Mouse (Mus musculus) liver, embryonic 13.5 days (tissue): ENCODE results near the gene Jarid2. TPM values are rescaled to one million over a fixed set of nuclear protein-coding genes. Genes with fewer than 3 reads are reported as not detected.

Experiments
- ATAC-seq: fragments of 200-750 bp; cut with Nextera tagmentation; 2 replicates; pipeline ENCODE4 v1.8.0; 2017; ENCODE audit warnings: low read depth, mild to moderate bottlenecking, moderate number of reproducible peaks, moderate library complexity
- DNase-seq: peaks from one replicate; pipeline ENCODE4 v3.0.0; 2022
- H3K27ac ChIP-seq: fragments of 300-500 bp; sonication (generic); 2 replicates; pipeline ENCODE4 v1.5.1; 2015; ENCODE audit warnings: moderate library complexity, mild to moderate bottlenecking, inconsistent platforms
- H3K27me3 ChIP-seq: fragments of 300-500 bp; sonication (generic); 2 replicates; pipeline ENCODE4 v1.6.1; 2015; ENCODE audit warnings: mild to moderate bottlenecking, inconsistent platforms
- H3K36me3 ChIP-seq: fragments of 300-500 bp; sonication (generic); 2 replicates; pipeline ENCODE4 v1.6.1; 2015; ENCODE audit warnings: mild to moderate bottlenecking, inconsistent platforms
- H3K4me1 ChIP-seq: fragments of 300-500 bp; sonication (generic); replicated peaks from 2 replicates; pipeline ENCODE4 v1.6.1; 2015; ENCODE audit warnings: inconsistent platforms
- H3K4me2 ChIP-seq: fragments of 300-500 bp; sonication (generic); 2 replicates; pipeline ENCODE4 v1.6.1; 2015; ENCODE audit warnings: inconsistent platforms, mild to moderate bottlenecking, moderate library complexity
- H3K4me3 ChIP-seq: fragments of 300-500 bp; sonication (generic); replicated peaks from 2 replicates; pipeline ENCODE4 v1.5.1; 2015; ENCODE audit warnings: mild to moderate bottlenecking, inconsistent platforms
- H3K9ac ChIP-seq: fragments of 300-500 bp; sonication (generic); 2 replicates; pipeline ENCODE4 v1.6.1; 2015; ENCODE audit warnings: mild to moderate bottlenecking, inconsistent platforms
- H3K9me3 ChIP-seq: fragments of 300-500 bp; sonication (generic); replicated peaks from 2 replicates; pipeline ENCODE4 v1.6.1; 2016; ENCODE audit warnings: inconsistent platforms
- WGBS: fragments of 180-500 bp; shearing (Covaris S2); methylation state at CpG from one replicate; pipeline ENCODE4 v1.1.7; 2015; ENCODE audit not compliant: insufficient replicate concordance; 5-methylcytosine and 5-hydroxymethylcytosine counted together
- polyA plus RNA-seq: library from polyadenylated mRNA; unstranded; fragments of >200 nt; fragmentation: Nextera tagmentation; extraction: Ambion mirVana; gene quantifications from 2 replicates; pipeline ENCODE4 v1.2.1, GENCODE M21; 2015

Gene Jarid2
- polyA plus RNA-seq, 1 experiment from 2014 or later = 8.0 TPM

DNA sequence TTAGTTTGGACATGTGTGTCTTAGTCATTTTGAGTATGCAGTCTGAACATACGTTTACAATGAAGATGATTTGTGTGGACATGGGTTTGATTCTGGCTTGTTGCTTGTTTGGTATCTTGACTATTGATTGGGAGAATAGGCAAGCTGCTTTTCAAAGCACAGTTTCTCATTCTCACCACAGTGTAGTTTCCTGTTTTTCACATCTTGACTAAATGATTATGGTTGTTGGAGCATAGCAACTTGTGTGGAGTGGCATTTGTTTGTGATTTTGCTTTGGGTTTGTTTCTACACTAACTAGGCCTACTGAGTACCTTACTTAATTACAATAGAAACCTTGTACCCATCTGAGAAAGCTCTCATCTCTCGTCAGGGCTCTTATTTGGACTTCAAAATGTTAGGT is 81.7 kb downstream of the Jarid2 start:
- Histone ChIP-seq H3K4me2 (no peak overlapping the region), H3K27me3 (no peaks in the 10 kb centered on the region), H3K9ac (no peak overlapping the region), H3K27ac (no peak overlapping the region), H3K9me3 (no peaks in the 10 kb centered on the region), H3K4me3 (no peak overlapping the region), H3K4me1 (peaks cover 10% of the 10 kb centered on the region; the same call in 1 of the 2 replicates), H3K36me3 (no peaks in the 10 kb centered on the region)
- DNase-seq = no peak
- WGBS = 53% methylated on average over 2 of the region's 2 CpGs
- no peak for ATAC-seq

DNA sequence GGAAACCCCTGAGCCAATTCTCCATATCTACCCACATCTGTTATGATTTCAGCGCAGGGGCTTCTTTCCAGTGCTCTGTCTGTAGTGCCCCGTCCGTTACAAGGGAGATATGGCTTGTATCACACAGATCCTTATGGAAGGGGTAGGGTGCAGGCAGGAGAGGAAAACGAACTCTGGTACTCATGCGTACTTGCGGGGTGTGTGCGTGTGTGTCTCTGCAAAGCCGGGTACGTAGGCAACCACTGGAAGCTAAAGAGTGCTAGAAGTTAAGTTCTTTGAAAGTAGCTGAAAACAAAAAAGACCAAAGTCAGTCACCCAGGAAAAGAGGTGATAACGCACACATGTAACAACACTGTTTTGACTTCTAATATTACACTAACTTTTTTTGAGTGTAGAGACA is 82.3 kb downstream of the Jarid2 start:
- ATAC-seq = no peak
- H3K36me3 ChIP-seq = no peaks in the 10 kb centered on the region

DNA sequence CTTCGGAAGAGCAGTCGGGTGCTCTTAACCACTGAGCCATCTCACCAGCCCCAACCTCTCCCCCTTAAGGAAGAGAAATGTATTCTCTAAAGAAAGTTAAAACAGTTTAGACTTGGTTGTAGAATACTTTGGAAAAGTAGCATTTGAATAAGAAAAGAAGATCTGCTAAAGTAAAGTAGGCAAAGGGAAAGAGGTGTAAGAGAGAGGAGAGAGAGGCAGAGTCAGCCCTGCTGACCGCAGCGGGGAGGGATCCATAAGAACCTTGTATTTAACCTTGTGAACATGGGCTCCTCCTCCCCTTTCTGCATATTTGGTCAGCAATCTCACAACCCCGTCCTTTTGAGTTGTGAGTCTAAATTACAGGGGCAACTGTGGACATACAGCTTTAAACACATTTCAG is 83.1 kb downstream of the Jarid2 start:
- no peaks in the 10 kb centered on the region for H3K36me3 ChIP-seq
- H3K4me1 ChIP-seq = 0 out of 2 replicates have a peak, but pooled peaks cover 6% of the 10 kb centered on the region
- no peak overlapping the region for H3K9ac ChIP-seq
- no peaks in the 10 kb centered on the region for H3K9me3 ChIP-seq
- no peak for ATAC-seq
- no peak overlapping the region for H3K4me3 ChIP-seq
- no peak for DNase-seq
- 75% methylated on average over 5 of the region's 5 CpGs for WGBS
- no peak overlapping the region for H3K27ac ChIP-seq
- no peak overlapping the region for H3K4me2 ChIP-seq
- H3K27me3 ChIP-seq = no peaks in the 10 kb centered on the region

More for the DNA sequence above, 82.3 kb downstream of the Jarid2 start:
- Histone ChIP-seq H3K9ac (no peak overlapping the region), H3K4me2 (no peak overlapping the region), H3K4me1 (peaks cover 10% of the 10 kb centered on the region; the same call in 1 of the 2 replicates), H3K27ac (no peak overlapping the region), H3K27me3 (no peaks in the 10 kb centered on the region), H3K9me3 (no peaks in the 10 kb centered on the region), H3K4me3 (no peak overlapping the region)
- DNase-seq = no peak
- WGBS = 61% methylated on average over 10 of the region's 10 CpGs

DNA sequence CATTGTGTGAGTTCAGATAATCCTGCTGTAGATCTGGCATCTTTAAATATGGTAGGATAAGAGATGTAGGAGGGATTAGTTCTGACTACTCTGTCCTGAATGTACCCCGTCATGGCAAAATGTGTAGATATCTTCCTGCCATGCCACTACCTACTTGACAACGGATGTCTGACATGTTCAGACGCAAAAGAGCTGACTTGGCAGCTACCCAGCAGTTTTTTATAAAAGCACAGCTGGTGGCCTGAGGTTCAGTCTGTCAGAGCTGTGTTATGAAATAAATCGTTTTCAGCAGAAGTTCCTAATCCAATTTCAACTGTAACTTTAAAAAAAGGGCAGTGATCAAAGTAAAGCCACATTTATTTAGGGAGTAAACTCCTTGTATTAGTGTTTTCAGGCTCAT is 90.1 kb downstream of the Jarid2 start:
- Histone ChIP-seq H3K9me3 (no peaks in the 10 kb centered on the region), H3K4me1 (peaks cover 16% of the 10 kb centered on the region; the same call in 1 of the 2 replicates), H3K4me2 (no peak overlapping the region), H3K27me3 (no peaks in the 10 kb centered on the region), H3K4me3 (no peak overlapping the region), H3K9ac (no peak overlapping the region), H3K36me3 (no peaks in the 10 kb centered on the region), H3K27ac (no peak overlapping the region)
- ATAC-seq (no peak), DNase-seq (no peak)
- 39% methylated on average over 4 of the region's 4 CpGs for WGBS

DNA sequence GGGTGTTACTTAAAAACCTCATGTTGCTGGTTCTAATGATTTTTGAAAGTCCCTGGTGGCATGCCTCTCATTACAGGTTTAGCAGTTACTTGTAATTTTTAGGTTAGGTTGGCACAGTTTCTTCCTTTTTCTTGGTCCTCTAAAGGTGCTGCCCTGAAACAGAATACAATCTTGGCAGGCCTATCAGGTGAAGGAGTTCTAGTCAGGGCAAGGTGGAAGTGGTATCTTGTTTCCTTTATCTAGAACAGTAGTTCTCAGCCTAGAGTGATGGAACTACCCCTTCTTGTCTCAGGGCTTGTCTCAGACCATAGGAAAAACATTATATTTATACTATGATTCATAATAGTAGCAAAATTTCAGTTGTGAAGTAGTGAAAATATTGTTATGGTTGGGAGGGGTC is 93.3 kb downstream of the Jarid2 start:
- Histone ChIP-seq H3K27ac (no peak overlapping the region), H3K36me3 (no peaks in the 10 kb centered on the region), H3K9me3 (no peaks in the 10 kb centered on the region), H3K4me2 (no peak overlapping the region), H3K27me3 (no peaks in the 10 kb centered on the region), H3K9ac (no peak overlapping the region), H3K4me1 (peaks cover 14% of the 10 kb centered on the region; the same call in 1 of the 2 replicates), H3K4me3 (no peak overlapping the region)
- DNase-seq = no peak
- no peak for ATAC-seq

DNA sequence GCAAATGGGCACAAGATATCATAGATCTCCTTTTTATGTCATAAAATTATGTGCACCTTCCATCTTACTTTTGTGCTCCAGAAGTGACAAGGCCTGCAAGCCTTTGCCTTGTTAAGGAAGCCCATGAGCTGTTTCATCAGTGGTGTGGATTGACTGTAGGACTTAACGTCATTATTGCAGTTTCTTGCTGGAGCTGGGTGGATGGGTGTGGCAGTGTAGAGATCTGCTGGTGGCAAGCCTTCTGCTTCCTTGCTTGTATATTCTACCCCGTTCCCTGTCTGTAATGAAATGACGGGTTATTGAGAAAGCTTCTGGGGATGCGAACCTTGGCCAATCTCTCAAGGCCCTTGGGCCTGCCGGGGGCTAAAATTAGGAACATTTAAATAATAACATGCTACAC is 99.6 kb downstream of the Jarid2 start:
- Histone ChIP-seq H3K9ac (no peak overlapping the region), H3K27ac (no peak overlapping the region), H3K9me3 (no peaks in the 10 kb centered on the region), H3K4me2 (no peak overlapping the region), H3K36me3 (no peaks in the 10 kb centered on the region), H3K27me3 (no peaks in the 10 kb centered on the region), H3K4me3 (no peak overlapping the region), H3K4me1 (no peaks in the 10 kb centered on the region)
- WGBS = 74% methylated on average over 5 of the region's 5 CpGs
- DNase-seq = no peak
- no peak for ATAC-seq

DNA sequence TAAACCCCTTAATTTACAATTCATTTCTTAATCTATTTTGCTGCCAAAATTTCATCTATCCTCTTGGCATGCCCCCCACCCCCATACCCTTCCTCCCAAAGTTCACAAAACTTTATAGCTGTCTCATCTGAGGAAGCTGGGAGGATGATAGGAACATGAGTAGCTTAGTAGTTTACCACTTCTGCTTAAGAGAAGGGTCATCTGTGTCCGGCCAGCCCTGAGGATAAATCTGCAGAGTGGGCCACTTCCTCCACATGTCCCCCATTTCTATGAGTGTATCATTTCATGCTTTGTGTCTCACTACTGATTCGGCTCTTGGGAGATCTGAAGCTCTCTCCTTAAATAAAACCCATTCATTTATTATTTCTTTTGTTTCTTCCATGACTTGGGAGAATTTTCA is 102.8 kb downstream of the Jarid2 start:
- Histone ChIP-seq H3K27ac (no peak overlapping the region), H3K27me3 (no peaks in the 10 kb centered on the region), H3K4me1 (no peaks in the 10 kb centered on the region), H3K36me3 (no peaks in the 10 kb centered on the region; the same call in 1 of the 2 replicates), H3K4me2 (no peak overlapping the region), H3K9ac (no peak overlapping the region), H3K4me3 (no peak overlapping the region), H3K9me3 (no peaks in the 10 kb centered on the region)
- DNase-seq = no peak
- ATAC-seq = no peak
- 49% methylated on average over 2 of the region's 2 CpGs for WGBS

DNA sequence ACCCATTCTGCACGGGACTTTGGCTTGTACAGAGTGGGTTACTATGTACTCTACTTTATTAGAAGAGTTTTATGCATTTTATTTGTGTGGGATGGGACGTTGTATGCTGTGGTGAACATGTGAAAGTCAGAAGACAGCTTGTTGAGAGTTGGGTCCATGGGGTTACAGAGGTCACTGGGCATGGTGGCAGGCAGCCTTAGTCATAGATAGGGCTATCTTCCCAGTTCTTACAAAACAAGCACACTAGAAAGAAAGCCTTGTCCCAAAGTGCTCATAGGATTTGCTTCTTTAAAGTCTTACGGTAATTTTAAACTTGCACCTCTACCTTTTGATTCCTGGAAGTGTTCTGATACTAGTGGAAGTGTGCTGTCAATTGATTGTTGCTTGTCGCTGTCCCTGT is 103.6 kb downstream of the Jarid2 start:
- Histone ChIP-seq H3K36me3 (no peaks in the 10 kb centered on the region; the same call in 1 of the 2 replicates), H3K4me1 (no peaks in the 10 kb centered on the region), H3K27ac (no peak overlapping the region), H3K9ac (no peak overlapping the region), H3K4me3 (no peak overlapping the region), H3K4me2 (no peak overlapping the region), H3K27me3 (no peaks in the 10 kb centered on the region), H3K9me3 (no peaks in the 10 kb centered on the region)
- DNase-seq = no peak
- 71% methylated on average over 4 of the region's 4 CpGs for WGBS
- no peak for ATAC-seq

DNA sequence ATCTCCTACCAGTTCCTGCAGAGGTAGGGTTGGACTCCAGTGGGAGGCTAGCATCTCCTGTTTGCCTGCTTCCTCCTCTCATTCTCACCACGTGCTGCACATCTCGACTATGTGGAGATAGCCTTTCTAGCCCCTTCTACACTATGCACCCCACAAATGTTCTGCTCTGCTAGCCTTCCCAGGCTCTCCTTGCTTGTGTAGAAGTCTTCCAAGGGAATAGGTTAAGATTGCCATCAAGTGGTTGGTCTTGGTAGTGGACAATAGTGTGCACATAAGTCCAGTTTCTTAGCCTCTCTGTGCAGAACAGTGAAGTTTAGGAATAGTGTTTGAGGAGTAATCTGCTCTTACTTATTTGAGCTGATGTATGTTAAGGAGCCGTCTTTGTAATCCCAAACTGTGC is 104.1 kb downstream of the Jarid2 start:
- H3K4me2 ChIP-seq = no peak overlapping the region
- H3K27ac ChIP-seq = no peak overlapping the region
- H3K9ac ChIP-seq = no peak overlapping the region
- no peaks in the 10 kb centered on the region; the same call in 1 of the 2 replicates for H3K36me3 ChIP-seq
- no peak overlapping the region for H3K4me3 ChIP-seq
- H3K9me3 ChIP-seq = no peaks in the 10 kb centered on the region
- WGBS = 48% methylated on average over 3 of the region's 3 CpGs
- DNase-seq (no peak), ATAC-seq (no peak)
- H3K27me3 ChIP-seq = no peaks in the 10 kb centered on the region
- no peaks in the 10 kb centered on the region for H3K4me1 ChIP-seq

DNA sequence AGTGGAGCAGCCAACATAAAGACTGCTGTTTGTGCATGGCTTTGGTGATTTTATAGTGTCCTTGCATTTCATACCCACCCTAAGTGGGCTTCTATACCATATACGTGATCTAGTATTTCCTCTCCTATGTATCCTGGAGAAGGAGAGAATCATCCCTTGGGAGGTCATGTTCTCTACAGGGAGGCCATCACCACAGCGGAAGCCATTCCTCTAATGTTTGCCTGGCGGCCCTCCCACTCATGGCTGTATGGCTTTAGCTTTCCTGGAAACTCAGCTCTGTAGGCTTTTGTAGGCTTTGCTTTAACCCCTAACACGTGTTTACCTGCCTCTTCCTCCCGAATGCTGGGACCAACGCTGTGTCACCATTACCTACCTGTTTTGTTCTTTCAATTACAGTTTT is 108.2 kb downstream of the Jarid2 start:
- ATAC-seq (no peak), DNase-seq (no peak)
- no peak overlapping the region for H3K9ac ChIP-seq
- no peaks in the 10 kb centered on the region for H3K9me3 ChIP-seq
- H3K4me2 ChIP-seq = no peak overlapping the region
- H3K27me3 ChIP-seq = no peaks in the 10 kb centered on the region
- no peaks in the 10 kb centered on the region; the same call in 1 of the 2 replicates for H3K36me3 ChIP-seq
- no peak overlapping the region for H3K27ac ChIP-seq
- H3K4me3 ChIP-seq = no peak overlapping the region
- peaks cover 19% of the 10 kb centered on the region for H3K4me1 ChIP-seq
- WGBS = 75% methylated on average over 6 of the region's 6 CpGs

DNA sequence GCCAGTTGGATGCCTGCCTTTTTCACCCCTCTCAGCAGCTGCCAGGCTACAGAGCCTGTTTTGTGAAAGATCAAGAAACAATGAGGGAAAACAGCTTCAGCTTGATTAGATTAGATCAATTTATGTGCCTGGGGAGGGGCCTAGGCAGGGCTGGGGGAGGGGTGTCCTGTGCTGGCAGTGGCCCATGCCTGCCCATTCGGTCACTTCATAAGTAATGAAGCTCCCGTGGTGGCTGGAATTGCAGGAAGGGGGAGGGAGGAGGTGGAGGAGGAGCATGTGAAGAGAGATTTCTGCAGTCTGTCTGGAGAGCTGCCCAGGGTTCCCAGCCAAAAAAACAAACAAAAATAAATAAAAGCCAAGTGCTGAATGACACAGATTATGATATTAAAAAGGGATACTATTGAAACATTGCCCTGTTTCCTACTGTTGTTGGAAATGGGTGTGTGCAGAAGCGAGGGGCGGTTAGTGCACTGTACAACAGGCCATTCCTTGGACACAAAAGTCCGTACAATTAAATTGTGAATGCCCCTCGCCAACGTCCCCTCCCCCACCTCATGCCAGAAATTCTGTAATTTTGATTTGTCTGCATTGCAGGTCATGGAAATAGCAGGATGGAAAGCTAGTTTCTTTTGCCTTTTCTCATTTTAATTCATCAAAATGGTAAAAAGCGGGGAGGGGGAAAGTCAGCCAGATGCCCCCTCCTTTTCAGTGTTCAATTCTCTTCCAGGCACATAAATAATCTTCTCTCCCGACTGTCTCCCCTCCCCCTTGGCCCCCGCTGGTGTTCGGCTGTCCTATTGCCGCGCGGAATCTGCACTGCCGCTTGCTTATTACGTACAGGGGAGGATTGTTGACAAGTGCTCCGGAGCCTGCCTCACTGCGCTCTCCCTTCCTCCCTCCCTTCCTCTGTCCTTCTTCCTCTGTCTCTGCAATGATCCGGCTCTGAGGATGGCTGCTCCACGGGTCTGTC is 110.9 kb downstream of the Jarid2 start:
- Histone ChIP-seq H3K27me3 (no peaks in the 10 kb centered on the region), H3K9me3 (no peaks in the 10 kb centered on the region), H3K4me3 (peak overlapping the region; percentile 46), H3K4me2 (peak overlapping the region; percentile 55), H3K9ac (peak overlapping the region; percentile 41), H3K27ac (no peak overlapping the region), H3K36me3 (no peaks in the 10 kb centered on the region), H3K4me1 (peaks cover 19% of the 10 kb centered on the region)
- ATAC-seq (peak; percentile 50), DNase-seq (no peak)
- 26% methylated on average over 20 of the region's 20 CpGs for WGBS

DNA sequence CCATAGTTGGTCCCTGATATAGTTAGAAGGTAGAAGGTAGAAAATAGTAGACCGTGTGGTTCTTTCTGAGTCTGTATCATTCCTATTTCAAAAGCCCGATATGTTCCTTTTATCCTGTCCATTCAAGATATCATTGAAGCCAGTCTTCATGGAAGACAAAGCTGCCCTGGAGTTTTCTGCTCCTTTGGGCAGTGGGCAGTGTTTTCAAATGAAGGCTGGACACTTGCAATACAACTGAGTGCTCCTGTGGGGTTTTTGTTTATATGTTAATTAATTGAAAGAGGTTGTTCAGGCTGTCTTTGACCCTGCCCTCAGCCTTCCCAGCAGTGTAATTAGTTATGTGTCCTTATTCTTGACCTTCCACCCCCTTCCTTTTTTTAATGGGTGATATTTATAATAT is 122.2 kb downstream of the Jarid2 start:
- Histone ChIP-seq H3K4me3 (no peak overlapping the region), H3K27ac (no peak overlapping the region), H3K9ac (no peak overlapping the region), H3K27me3 (no peaks in the 10 kb centered on the region), H3K4me2 (no peak overlapping the region), H3K4me1 (no peaks in the 10 kb centered on the region), H3K36me3 (no peaks in the 10 kb centered on the region), H3K9me3 (no peaks in the 10 kb centered on the region)
- 81% methylated on average over 2 of the region's 2 CpGs for WGBS
- no peak for ATAC-seq
- DNase-seq = no peak
